Mouse (Mus musculus) ovary, postnatal 14 days (tissue): ENCODE measurements around the gene E130218I03Rik.
"Not testable (repeated sequence)": the region's sequence is repeated elsewhere in the genome, so short reads cannot be mapped to it uniquely, and the experiment has no call there.

Experiments
- DNase-seq: peaks from one replicate; pipeline ENCODE4 v3.0.0; 2022; ENCODE audit warnings: low spot score

The E130218I03Rik gene

DNA sequence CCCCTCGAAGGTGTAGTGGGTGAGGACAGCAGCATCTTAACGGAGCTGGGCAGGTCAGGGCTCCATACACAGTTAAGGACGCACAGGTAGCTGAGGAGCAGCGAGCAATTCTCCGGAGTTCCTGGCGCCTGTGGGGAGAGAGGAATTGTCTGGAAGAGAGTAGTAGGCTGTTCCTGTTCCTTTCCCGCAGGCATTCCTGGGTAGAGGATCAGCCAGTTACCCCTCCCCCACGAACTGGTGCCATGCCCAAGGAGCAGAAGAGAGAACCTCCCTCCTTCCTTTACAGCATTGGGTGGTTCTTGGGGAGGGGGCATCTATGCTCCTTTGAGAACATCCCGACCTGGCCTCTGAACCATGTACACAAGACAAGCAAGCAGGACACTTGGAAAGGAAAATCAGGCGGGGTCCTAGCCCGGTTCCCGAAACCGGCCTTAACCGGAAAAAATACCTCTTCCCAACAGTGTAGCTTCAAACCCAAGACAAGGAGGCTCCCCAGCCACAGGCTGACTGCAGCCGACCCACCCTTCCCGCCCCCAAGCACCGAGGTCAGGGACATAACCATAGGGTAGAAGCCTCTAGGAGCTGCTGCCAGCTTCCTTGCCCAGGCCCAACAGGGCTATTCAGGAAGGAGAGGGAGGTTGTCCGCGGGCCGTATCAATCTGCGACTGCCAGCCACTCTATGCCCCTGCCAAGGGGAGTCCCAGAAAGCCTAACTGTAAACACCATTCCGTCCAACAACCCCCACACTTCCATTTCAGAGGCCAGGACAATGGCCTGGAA, 8.9 kb downstream of the E130218I03Rik start:
- no peak for DNase-seq

DNA sequence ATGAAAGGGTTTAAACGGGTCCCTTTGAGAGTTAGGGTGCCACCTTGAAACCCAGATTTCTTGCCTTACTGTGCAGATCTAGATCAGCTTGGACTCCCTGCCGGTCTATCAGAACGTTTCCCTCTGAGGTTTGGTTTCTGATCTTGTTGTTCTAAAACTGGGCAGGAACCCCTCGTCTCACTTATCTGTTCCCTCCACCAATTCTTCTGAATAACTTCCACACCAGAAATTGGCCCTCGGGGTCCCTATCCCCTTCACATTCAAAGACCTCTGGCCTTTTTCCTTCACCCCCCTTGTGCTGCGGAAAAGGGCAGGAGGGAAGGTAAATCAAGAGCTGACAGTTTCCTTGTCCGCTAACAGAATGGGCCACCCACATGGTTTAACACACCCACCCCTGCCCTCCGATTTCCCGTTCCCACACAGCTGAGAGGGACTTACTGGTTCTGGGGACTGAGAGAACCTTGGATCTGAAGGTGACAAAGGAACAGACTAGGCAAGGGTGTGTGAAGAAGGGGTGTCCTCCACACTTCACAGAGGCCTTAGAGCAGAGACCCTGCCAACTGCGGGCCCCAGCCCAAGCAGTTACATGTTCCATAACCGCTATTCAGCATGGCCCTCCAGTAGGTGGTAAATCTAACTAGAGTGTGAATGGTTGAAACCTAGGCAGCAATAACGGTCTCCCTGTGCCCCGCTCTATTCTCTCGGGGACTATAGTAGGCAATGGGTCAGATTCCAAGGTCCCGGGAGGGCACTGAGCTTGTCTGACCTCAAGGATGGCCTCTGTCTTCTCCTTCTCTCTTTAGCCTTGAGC, 9.7 kb downstream of the E130218I03Rik start:
- DNase-seq, result no peak

DNA sequence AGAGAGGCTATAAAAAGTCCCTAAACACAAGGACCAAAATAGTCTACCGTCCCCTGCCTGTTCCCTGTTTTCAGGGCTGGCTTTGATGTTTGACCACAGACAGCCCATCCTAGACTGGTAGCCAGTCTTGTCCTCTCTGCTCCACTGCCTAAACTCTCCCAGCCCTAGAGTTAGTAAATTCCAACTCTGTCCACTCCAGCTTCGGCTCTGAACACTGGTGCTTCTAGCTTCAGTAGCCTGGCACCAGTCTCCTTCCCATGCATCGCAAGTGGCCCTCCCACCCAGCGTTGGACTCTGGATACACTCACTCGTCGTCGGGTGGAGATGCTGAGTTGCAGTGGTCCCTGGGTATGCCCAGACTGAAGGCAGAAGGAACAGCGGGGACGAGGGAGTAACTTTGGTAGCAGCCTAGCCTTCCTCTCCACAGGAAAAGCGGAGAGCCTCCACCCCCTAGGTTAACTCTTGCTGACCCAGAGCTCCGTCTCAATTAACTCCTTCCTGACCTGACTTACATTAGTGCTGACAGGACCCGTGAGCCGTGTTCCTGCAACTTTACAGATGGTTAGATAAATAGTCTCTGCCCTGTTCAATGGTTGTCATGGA, 10.4 kb downstream of the E130218I03Rik start, which contains the start of gene Grrp1:
Grrp1 (minus strand) TSS at position 385 of the 603 bp plus-strand sequence.
- no peak for DNase-seq

DNA sequence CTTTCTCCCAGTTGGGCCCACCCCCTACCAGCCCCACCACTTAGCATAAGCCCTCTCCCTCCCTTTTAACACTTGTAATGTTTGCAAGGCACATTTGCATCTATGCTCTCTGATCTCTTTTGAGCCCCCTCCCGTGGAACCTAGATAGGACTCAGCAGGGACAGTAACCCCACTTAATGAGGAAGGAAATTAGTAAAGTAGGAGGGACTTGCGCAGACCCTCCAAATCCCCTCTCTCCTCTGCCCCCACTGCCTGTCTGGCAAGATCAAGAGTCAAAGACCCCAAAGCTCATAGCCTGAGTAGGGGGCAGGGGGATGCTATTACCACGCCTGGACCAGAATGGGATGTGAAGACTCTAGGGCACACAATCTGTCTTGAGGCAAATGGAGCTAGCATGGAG, 11.4 kb downstream of the E130218I03Rik start:
- no peak for DNase-seq

DNA sequence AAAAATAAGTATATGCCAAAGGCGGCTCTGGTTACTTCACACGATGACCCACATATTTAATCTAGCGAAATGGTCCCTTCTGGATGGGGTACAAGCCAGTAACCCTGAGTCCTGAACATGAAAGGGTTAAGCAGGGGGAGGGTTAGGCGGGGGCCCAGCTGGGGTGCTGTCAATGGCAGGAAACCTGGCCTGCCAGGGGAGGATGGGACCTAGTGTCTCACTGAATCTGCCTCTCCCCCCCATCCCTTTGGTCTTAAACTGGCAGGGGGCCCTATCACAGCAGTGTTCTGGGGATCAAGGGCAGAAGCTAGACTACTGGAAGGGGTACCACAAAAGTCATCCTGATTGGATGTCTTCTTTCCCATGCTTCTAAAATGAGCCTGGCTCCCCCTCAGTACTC, 12.4 kb downstream of the E130218I03Rik start:
- no peak for DNase-seq

DNA sequence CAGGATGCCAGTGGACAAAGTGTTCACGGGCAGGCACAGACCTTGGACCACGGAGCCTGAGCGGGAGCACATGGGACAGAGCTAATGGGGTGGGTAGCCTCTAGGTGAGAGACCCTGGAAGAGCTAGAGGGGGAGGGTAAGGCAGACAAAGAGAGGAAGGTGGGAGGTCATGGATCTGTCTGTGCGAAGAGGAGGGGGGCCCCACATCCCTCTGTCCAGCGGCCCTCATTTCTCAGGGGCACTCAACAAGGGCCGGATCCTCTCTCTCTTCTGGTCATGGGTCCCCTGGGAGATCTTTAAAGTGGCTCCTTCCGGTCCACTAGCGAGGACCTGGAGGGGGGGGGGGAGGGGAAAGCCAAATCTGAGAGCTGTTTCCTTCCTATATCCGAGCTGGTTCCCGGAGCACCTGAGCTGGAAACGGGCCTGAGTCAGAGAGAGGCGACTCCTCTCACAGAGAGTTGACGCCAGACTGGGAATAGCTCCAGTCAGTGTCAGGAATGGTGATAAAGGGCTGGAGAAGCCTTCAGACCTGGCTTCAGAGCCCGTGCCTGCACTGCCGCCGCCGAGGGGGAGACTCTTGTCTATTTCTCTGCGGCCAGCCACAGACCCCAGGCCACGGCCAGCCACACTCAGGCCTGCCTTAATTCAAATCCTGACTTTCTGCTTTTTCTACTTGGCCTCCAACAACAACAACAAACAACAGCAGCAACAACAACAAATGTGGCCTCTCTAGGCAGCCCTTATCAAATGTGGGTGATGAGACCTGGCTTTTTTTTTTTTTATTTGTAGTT, 13.1 kb downstream of the E130218I03Rik start:
- DNase-seq, result no peak

DNA sequence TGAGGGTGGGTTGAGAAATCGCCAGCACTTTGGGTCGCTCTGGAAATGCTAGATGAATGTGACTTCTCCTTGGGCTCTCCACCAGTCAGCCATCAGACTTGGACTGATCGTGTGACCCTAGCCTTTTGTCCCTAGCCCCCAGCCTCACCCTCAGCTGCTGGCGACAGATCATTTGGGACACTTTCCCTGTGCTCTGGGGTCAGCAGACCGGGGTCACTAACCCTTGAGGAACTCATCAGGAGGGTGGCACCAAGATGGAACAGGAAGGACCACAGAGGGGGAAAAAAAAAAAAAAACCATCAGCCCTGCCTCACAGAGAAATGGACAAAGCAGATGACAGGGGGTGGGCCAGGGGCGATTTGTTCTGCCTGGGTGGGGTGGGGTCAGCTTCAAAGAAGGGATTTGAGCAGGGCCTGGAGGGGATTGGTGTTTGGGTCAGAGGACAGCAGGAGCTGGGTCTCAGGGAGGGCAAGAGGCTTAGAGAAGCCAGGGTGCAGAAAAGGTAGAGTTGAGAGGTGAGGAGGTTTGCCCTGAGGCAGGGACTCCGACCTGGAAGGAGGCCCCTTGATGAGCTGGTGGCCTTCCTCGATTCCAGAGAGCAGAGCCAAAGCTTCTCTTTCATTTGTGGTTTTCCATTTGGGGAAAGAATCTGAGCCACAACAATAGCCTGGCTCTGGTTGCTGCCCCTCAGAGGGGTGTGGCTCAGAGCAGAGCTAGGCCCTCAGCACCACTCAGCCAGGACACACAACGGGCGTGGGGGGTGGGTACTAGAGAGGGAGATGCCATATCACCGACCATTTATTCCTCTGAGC, 13.9 kb downstream of the E130218I03Rik start:
- no peak for DNase-seq

DNA sequence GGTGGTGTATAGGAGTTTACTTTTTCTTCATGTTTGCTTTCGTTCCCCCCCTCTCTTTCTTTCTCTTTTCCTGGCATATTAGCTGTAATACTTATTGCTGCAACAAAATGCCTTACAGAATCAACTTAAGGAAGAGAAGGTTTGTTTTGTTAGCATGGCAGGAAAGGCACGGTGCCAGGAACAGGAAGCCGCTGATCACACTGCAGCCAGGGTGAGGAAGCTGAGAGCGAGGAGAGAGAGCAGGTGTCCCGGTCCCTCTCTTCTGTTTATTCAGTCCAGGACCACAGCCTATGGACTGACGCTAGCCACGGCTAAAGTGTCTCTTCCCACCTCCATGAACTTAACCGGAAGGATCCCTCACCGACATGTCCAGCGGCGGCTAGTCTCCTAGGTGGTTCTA, 14.9 kb downstream of the E130218I03Rik start:
- DNase-seq, result no peak

DNA sequence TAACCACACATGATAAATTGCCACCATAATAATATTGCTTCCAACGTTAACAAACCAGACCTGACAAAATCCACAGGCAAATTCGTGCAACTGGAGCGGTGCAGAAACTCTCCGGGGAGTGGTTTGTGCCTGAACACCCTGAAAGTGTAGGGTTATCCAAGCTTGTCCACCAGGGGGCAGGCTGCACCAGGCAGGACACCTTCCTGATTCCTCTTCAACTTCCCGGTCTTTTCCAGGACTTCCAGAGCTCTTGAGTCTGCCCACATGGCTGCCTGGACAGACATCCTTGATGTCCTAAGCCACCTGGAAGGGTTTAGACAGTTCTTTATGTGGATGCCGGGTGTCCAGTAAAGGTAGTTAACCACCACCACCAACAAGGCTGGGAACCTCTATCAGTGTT, 19.7 kb downstream of the E130218I03Rik start:
- peak; percentile 61 for DNase-seq

DNA sequence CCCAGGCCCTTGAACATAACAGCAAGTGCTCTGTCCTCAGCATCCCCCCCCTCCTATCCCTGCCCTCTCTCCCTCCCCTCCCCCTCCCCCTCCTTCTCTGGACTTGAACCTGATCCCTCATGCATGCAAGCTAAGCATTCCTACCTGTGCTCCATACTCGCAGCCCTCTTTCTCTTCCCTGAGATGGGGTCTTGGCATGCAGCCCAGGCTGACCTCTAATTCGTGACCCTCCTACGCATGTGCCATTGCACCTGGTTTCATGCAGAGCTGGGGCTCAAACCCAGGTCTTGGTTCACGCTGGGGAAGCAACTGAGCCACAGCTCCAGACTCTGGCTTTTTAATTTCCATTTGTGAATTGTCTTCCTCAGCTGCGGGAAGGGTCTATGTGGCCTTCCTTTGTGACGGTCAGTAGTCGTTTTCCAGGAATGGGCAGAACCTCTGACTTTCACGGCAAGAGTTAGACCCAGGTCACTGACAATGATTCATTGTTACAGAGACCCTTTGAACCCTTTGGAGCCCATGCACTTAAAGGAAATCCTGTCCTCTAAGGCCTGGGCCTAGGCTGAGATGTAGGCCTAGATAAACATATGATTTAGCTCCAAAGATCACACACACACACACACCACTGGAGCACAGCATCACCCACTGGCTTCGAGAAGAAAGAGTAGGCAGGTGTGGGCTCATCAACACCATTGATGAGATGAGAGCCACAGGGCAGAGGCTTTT, 22.6 kb downstream of the E130218I03Rik start:
- DNase-seq, result no peak

DNA sequence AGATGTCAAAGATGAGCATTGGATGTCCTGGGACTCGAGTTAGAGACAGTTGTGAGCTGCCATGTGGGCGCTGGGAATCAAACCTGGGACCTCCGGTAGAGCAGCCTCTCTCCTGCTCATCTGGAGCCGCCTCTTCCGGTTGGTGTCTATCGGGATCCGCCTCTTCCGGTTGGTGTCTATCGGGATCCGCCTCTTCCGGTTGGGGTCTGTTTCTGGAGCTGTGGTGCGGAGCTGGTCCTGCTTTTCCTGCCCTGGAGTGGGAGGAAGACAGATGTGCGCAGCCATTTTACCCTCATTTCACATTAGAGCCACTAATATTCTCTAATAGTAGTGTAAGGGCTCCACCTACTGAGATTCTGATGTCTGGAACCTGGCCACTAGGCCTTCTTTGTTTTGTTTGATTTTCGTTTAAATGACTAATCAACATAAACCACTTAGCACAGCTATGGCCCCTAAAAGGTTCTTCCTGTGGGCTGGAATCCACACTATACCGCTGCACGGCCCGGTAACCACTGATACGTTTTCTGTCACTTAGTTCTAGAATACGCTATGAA, 24.7 kb downstream of the E130218I03Rik start:
- DNase-seq, result no peak

DNA sequence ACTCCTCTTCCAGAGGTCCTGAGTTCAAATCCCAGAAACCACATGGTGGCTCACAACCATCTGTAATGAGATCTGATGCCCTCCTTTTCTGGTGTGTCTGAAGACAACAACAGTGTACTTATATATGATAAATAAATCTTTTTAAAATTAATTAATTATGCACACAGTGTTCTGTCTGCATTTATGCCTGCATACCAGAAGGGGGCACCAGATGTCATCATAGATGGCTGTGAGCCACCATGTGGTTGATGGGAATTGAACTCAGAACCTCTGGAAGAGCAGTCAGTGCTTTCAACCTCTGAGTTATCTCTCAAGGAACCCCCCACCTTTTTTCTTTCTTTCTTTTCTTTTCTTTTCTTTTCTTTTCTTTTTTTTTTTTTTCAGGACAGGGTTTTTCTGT, 26.2 kb downstream of the E130218I03Rik start:
- not testable (repeated sequence) for DNase-seq

DNA sequence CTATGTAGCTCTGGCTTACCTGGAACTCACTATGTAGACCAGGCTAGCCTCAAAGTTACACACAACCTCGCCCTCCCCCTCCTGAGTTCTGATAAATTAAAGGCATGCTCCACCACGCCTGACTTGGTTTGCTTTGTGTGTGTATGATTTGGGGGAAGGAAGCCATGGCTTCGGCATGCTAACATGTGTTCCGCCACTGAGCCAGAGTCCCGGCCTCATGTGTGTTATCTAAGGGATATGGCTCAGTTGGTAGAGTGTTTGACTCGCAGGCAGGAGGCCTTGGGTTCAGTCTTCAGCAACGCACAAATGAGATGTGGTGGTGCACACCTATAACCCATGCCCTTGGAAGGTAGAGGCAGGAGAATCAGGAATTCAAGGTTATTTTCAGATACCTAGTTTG, 28.5 kb downstream of the E130218I03Rik start:
- no peak for DNase-seq

DNA sequence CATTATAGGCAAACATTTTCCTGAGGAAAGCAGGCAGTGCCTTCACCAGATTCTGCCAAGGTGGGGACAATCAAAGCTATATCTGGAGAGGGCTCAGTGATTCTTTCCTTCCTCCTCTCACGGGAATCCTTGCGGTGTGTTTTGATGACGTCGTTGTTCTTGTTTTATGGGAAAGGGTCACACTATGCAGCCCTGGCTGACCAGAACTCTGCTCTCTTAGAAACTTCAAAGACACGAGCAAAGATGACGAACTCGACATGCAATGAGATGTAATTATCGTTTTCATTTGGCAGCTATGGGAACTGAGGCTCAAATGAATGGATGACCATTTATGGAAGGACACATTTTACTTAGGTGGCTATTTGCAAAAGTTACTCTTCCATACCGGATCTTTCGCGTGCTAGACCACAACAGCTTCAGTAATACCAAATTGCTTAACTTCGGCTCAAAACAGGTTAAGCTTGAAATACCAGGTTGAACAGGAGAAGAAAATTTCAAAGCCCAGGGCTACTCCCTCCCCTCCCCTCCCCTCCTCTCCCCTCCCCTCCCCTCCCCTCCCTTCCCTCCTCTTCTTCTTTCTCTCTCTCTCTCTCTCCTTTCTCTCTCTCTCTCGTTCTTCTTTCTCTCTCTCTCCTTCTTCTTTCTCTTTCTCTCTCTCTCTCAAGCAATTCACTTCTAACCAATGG, 29.4 kb downstream of the E130218I03Rik start:
- DNase-seq, result no peak

DNA sequence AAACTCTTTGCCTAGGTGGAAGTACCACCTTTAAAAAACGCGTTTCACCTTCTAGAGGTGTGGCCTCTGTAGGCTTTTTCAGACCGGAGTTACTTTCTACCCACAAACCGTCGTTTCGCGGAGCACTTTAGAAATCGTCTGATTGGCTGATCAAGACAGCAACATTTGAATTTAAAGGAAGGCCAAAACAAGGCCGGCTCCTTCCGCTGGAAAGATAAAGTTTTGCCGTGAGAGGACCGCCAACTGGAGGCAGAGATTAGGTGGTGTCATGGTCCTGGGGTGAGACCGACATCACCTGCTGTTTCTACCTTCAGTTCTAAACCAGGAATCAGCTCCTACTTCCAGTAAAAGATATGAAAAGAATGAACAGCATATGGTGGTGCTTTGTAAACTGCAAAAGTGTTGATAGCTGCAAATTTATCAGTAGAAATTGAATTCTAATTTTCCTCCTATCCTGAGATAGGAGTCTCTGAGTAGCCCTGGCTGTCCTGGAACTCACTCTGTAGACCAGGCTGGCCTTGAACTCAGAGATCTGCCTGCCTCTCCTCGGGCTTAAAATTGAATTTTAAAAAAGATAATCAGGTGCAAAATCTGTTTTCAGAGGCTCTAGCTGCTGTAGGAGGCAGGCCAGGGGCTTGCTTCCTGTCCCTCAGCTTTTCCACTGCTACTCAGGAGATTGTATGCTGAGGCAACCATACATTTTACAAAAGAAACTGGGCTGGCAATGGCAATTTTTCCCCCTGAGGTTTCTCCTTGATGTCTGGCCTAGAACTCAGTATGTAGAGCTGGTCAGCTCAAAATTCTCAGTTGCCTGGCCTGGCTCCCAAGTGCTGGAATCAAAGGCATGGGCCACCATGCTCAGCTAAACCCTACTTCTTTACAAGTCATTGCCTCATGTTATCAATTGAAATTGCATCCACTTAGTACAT, 30.2 kb downstream of the E130218I03Rik start:
- no peak for DNase-seq

DNA sequence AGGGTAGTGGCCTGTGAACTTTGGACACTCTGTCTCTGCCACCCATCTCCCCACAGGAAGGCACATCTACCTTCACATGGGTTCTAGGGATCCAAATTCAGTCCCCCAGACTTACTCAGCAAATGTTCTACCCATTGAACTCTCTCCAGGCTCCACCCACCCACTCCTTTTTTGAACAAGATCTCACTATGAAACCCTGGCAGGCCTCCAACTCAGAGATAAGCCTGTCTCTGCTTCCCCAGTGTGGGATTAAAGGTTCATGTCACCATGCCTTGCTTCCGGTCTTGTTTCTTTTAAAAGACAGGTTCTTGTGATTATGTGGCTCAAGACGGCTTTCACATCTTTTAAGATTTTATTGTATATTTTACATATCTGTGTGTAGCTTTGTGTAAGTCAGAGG, 41.5 kb downstream of the E130218I03Rik start:
- no peak for DNase-seq

DNA sequence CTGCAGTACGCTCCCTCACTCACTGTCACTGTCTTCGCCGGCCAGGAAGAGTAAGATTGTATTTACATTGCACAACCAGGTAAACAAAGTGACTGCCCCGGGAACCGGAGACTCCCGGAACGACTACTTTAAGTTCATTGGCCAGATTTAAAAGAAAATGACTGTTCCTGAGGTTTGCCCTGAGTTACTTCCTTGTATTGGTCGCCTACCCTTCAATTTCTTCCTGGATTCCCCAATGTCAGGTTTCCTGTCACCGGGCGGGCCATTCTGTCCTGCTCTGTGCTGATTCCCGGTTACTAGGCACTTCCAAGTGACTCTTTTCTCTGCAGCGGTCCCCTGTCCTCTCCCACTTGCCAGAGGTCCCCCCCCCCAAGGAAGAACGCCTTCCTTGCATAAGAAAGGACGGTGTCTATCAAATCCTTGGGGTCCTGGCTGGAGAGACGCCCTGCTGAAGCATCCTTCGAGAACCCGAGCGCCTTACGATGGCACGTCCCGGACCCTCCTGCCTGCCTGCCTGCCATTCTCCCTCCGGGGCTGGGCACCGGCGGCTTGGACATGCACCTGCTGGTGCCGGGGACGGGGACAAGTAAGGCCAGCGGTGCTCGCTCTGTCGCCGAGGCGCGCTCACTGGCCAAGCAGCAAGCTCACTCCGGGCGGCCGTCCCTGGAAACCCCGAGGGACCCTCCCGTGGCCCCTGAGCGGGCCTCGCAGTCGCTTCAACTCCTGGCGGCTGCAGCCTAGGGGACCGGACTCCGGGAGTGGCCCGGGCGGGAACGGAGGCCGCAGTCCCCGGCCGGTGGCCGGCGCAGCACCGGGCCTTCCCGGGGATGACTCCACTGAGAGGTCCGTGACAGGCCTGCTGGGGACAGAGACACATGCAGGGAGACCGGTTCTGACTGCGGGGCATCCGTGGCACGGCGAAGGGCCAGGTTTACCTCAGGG, 43.0 kb downstream of the E130218I03Rik start:
- DNase-seq, result no peak
